Mouse (Mus musculus) cortical plate, adult 2 months (tissue): Measurements from ENCODE around the gene Mbtps1.

Experiments
- CTCF ChIP-seq: fragments of 200-500 bp; IDR thresholded peaks from 2 replicates; pipeline ENCODE4 v1.5.1; 2011; ENCODE audit warnings: mild to moderate bottlenecking, control low read depth, low read length; ENCODE audit not compliant: insufficient read depth; ENCODE audit errors: extremely low read depth
- POLR2A ChIP-seq: fragments of 200-500 bp; IDR thresholded peaks from 2 replicates; pipeline ENCODE4 v1.6.1; 2011; ENCODE audit warnings: mild to moderate bottlenecking, low read length, control low read depth; ENCODE audit not compliant: insufficient read depth; ENCODE audit errors: extremely low read depth

DNA sequence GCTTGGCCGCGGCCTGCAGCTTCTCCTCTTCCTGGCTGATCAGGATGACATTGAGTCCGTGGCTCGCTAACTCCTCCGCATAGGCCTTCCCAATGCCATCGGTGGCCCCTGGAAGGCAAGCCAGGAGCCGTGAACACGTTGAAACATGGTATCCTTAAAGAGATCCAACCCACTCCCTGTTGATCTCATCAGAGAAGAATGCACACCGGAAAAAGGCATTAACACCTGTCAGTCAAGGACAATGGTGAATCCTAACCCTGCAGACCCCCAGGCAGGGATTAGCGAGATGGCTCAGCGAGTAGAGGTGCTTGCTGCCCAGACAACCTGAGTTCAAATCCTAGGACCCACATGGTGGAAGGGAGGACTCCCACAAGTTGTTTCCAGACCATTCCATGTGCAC, 7.8 kb upstream of the Mbtps1 start:
- TF ChIP-seq CTCF (no peak), POLR2A (no peak)
